Mouse (Mus musculus) stomach, embryonic 15.5 days (tissue): ENCODE data around the gene Rasgrf2. TPM values are rescaled to one million over a fixed set of nuclear protein-coding genes. Genes with fewer than 3 reads are reported as not detected.
"Not testable (repeated sequence)": the region's sequence is repeated elsewhere in the genome, so short reads cannot be mapped to it uniquely, and the experiment has no call there.

ENCODE experiments used
- ATAC-seq: fragments of 200-750 bp; cut with Nextera tagmentation; 2 replicates; pipeline ENCODE4 v1.8.0; 2017; ENCODE audit warnings: low read depth, moderate number of reproducible peaks, moderate TSS enrichment; ENCODE audit not compliant: insufficient read depth, low FRiP score
- H3K27ac ChIP-seq: fragments of 300-500 bp; sonication (generic); 2 replicates; pipeline ENCODE4 v1.5.1; 2015; ENCODE audit warnings: mild to moderate bottlenecking, inconsistent platforms
- H3K27me3 ChIP-seq: fragments of 300-500 bp; sonication (generic); replicated peaks from 2 replicates; pipeline ENCODE4 v1.6.1; 2015; ENCODE audit warnings: inconsistent platforms
- H3K36me3 ChIP-seq: fragments of 300-500 bp; sonication (generic); 2 replicates; pipeline ENCODE4 v1.6.1; 2015; ENCODE audit warnings: inconsistent platforms
- H3K4me1 ChIP-seq: fragments of 300-500 bp; sonication (generic); 2 replicates; pipeline ENCODE4 v1.6.1; 2015; ENCODE audit warnings: inconsistent platforms
- H3K4me2 ChIP-seq: fragments of 300-500 bp; sonication (generic); 2 replicates; pipeline ENCODE4 v1.6.1; 2015; ENCODE audit warnings: mild to moderate bottlenecking, inconsistent platforms
- H3K4me3 ChIP-seq: fragments of 300-500 bp; sonication (generic); replicated peaks from 2 replicates; pipeline ENCODE4 v1.5.1; 2015; ENCODE audit warnings: inconsistent platforms
- H3K9ac ChIP-seq: fragments of 300-500 bp; sonication (generic); 2 replicates; pipeline ENCODE4 v1.6.1; 2015; ENCODE audit warnings: inconsistent platforms
- H3K9me3 ChIP-seq: fragments of 300-500 bp; sonication (generic); 2 replicates; pipeline ENCODE4 v1.6.1; 2016; ENCODE audit warnings: inconsistent platforms
- WGBS: fragments of 180-500 bp; shearing (Covaris S2); methylation state at CpG from one replicate; pipeline ENCODE4 v1.1.7; 2015; 5-methylcytosine and 5-hydroxymethylcytosine counted together
- polyA plus RNA-seq: library from polyadenylated mRNA; unstranded; fragments of >200 nt; fragmentation: Nextera tagmentation; extraction: Ambion mirVana; gene quantifications from 2 replicates; pipeline ENCODE4 v1.2.1, GENCODE M21; 2015

Gene Rasgrf2
- polyA plus RNA-seq, result 0.71 and 1.2 TPM in 2 replicates

- ATAC-seq, result peak; percentile 71
- Histone ChIP-seq H3K4me3 (peak within 1 kb of the TSS; percentile 50), H3K9ac (no peak within 1 kb of the TSS), H3K9me3 (no peaks in the 10 kb centered on the region), H3K4me1 (peaks cover 6% of the 10 kb centered on the region; the same call in 1 of the 2 replicates), H3K36me3 (no peaks in the 10 kb centered on the region), H3K27ac (no peak within 1 kb of the TSS), H3K27me3 (peaks cover 13% of the 10 kb centered on the region), H3K4me2 (peak within 1 kb of the TSS; percentile 97)
- 2% methylated on average over 70 of the region's 70 CpGs for WGBS
These were observed at the start of gene Rasgrf2 for GRCm38 (mm10) chr13:92131384-92132150. Rasgrf2 (minus strand) TSS chr13:92131656.

- not testable (repeated sequence) for H3K27ac ChIP-seq, H3K4me1 ChIP-seq, H3K27me3 ChIP-seq, H3K9ac ChIP-seq, H3K36me3 ChIP-seq, H3K4me2 ChIP-seq, H3K4me3 ChIP-seq, H3K9me3 ChIP-seq, ATAC-seq
- 81% methylated on average over 8 of the region's 8 CpGs for WGBS
These were observed 41.2 kb upstream of the Rasgrf2 start for GRCm38 (mm10) chr13:92172686-92173085.

GRCm38 (mm10) chr13:92150551-92150950 lies 19.1 kb upstream of the Rasgrf2 start:
- H3K4me3 ChIP-seq, result no peak overlapping the region
- no peak overlapping the region for H3K4me2 ChIP-seq
- H3K9me3 ChIP-seq, result no peaks in the 10 kb centered on the region
- no peak overlapping the region for H3K9ac ChIP-seq
- no peak overlapping the region for H3K27ac ChIP-seq
- no peaks in the 10 kb centered on the region for H3K36me3 ChIP-seq
- no peaks in the 10 kb centered on the region for H3K4me1 ChIP-seq
- WGBS, result 65% methylated on average over 3 of the region's 3 CpGs
- no peak for ATAC-seq
- no peaks in the 10 kb centered on the region for H3K27me3 ChIP-seq

GRCm38 (mm10) chr13:92148858-92149257 lies 17.4 kb upstream of the Rasgrf2 start:
- 82% methylated on average over 4 of the region's 4 CpGs for WGBS
- H3K27ac ChIP-seq, result no peak overlapping the region
- no peaks in the 10 kb centered on the region for H3K27me3 ChIP-seq
- no peak overlapping the region for H3K9ac ChIP-seq
- H3K4me3 ChIP-seq, result no peak overlapping the region
- ATAC-seq, result no peak
- no peak overlapping the region for H3K4me2 ChIP-seq
- no peaks in the 10 kb centered on the region for H3K36me3 ChIP-seq
- no peaks in the 10 kb centered on the region for H3K4me1 ChIP-seq
- 0 out of 2 replicates have a peak, but pooled peaks cover 4% of the 10 kb centered on the region for H3K9me3 ChIP-seq

GRCm38 (mm10) chr13:92134792-92135191 lies 3.3 kb upstream of the Rasgrf2 start:
- Histone ChIP-seq H3K4me1 (peaks cover 6% of the 10 kb centered on the region; the same call in 1 of the 2 replicates), H3K27ac (no peak overlapping the region), H3K27me3 (peaks cover 13% of the 10 kb centered on the region), H3K36me3 (no peaks in the 10 kb centered on the region), H3K9ac (no peak overlapping the region), H3K9me3 (no peaks in the 10 kb centered on the region), H3K4me3 (no peak overlapping the region), H3K4me2 (no peak overlapping the region)
- 56% methylated on average over 3 of the region's 3 CpGs for WGBS
- ATAC-seq, result no peak

- Histone ChIP-seq H3K9ac (no peak overlapping the region), H3K36me3 (no peaks in the 10 kb centered on the region), H3K4me3 (no peak overlapping the region), H3K27ac (no peak overlapping the region), H3K9me3 (no peaks in the 10 kb centered on the region), H3K4me2 (no peak overlapping the region), H3K4me1 (peaks cover 6% of the 10 kb centered on the region; the same call in 1 of the 2 replicates), H3K27me3 (peaks cover 13% of the 10 kb centered on the region)
- no peak for ATAC-seq
- 43% methylated on average over 2 of the region's 2 CpGs for WGBS
These were observed 1.1 kb upstream of the Rasgrf2 start for GRCm38 (mm10) chr13:92132599-92132998.

GRCm38 (mm10) chr13:92130994-92131383 lies 467 bp downstream of the Rasgrf2 start:
- H3K36me3 ChIP-seq, result no peaks in the 10 kb centered on the region
- ATAC-seq, result peak; percentile 28; the same call in 1 of the 2 replicates
- H3K27ac ChIP-seq, result no peak overlapping the region
- H3K4me1 ChIP-seq, result peaks cover 6% of the 10 kb centered on the region; the same call in 1 of the 2 replicates
- H3K9ac ChIP-seq, result no peak overlapping the region
- H3K4me2 ChIP-seq, result peak overlapping the region; percentile 97
- H3K9me3 ChIP-seq, result no peaks in the 10 kb centered on the region
- H3K4me3 ChIP-seq, result peak overlapping the region; percentile 50
- peaks cover 13% of the 10 kb centered on the region for H3K27me3 ChIP-seq
- 12% methylated on average over 22 of the region's 22 CpGs for WGBS

GRCm38 (mm10) chr13:92129877-92130276 lies 1.6 kb downstream of the Rasgrf2 start:
- no peaks in the 10 kb centered on the region for H3K36me3 ChIP-seq
- ATAC-seq, result 0 out of 2 replicates have a peak, but pooled peaks have one; percentile 11
- no peak overlapping the region for H3K4me3 ChIP-seq
- WGBS, result 59% methylated on average over 4 of the region's 4 CpGs
- no peak overlapping the region for H3K9ac ChIP-seq
- no peak overlapping the region for H3K27ac ChIP-seq
- H3K4me2 ChIP-seq, result no peak overlapping the region
- peaks cover 6% of the 10 kb centered on the region; the same call in 1 of the 2 replicates for H3K4me1 ChIP-seq
- H3K27me3 ChIP-seq, result peaks cover 13% of the 10 kb centered on the region
- no peaks in the 10 kb centered on the region for H3K9me3 ChIP-seq

- peaks cover 1% of the 10 kb centered on the region; the same call in 1 of the 2 replicates for H3K27me3 ChIP-seq
- H3K9me3 ChIP-seq, result no peaks in the 10 kb centered on the region
- H3K9ac ChIP-seq, result no peak overlapping the region
- no peak overlapping the region for H3K4me2 ChIP-seq
- 91% methylated on average over 5 of the region's 5 CpGs for WGBS
- no peaks in the 10 kb centered on the region for H3K36me3 ChIP-seq
- no peaks in the 10 kb centered on the region for H3K4me1 ChIP-seq
- no peak for ATAC-seq
- H3K27ac ChIP-seq, result no peak overlapping the region
- no peak overlapping the region for H3K4me3 ChIP-seq
These were observed 5.6 kb downstream of the Rasgrf2 start for GRCm38 (mm10) chr13:92125902-92126301.

- Histone ChIP-seq H3K9ac (no peak overlapping the region), H3K9me3 (no peaks in the 10 kb centered on the region), H3K4me2 (no peak overlapping the region), H3K27me3 (no peaks in the 10 kb centered on the region), H3K36me3 (no peaks in the 10 kb centered on the region), H3K4me3 (no peak overlapping the region), H3K27ac (no peak overlapping the region), H3K4me1 (no peaks in the 10 kb centered on the region)
- WGBS, result 35% methylated on average over 5 of the region's 5 CpGs
- no peak for ATAC-seq
These were observed 11.8 kb downstream of the Rasgrf2 start for GRCm38 (mm10) chr13:92119623-92120022.

GRCm38 (mm10) chr13:92114076-92114475 lies 17.4 kb downstream of the Rasgrf2 start:
- 34% methylated on average over 3 of the region's 3 CpGs for WGBS
- no peak overlapping the region for H3K4me2 ChIP-seq
- no peaks in the 10 kb centered on the region for H3K36me3 ChIP-seq
- ATAC-seq, result no peak
- no peak overlapping the region for H3K9ac ChIP-seq
- H3K27me3 ChIP-seq, result no peaks in the 10 kb centered on the region
- H3K27ac ChIP-seq, result no peak overlapping the region
- H3K4me1 ChIP-seq, result no peaks in the 10 kb centered on the region
- H3K9me3 ChIP-seq, result no peaks in the 10 kb centered on the region
- H3K4me3 ChIP-seq, result no peak overlapping the region

- H3K4me3 ChIP-seq, result no peak overlapping the region
- no peaks in the 10 kb centered on the region for H3K27me3 ChIP-seq
- no peaks in the 10 kb centered on the region for H3K9me3 ChIP-seq
- no peaks in the 10 kb centered on the region for H3K4me1 ChIP-seq
- H3K4me2 ChIP-seq, result no peak overlapping the region
- no peak overlapping the region for H3K27ac ChIP-seq
- ATAC-seq, result no peak
- 69% methylated on average over 4 of the region's 4 CpGs for WGBS
- H3K9ac ChIP-seq, result no peak overlapping the region
- H3K36me3 ChIP-seq, result no peaks in the 10 kb centered on the region
These were observed 23.2 kb downstream of the Rasgrf2 start for GRCm38 (mm10) chr13:92108237-92108636.
